Mouse (Mus musculus): ENCODE results near the gene Sema3f. TPM values are rescaled to one million over a fixed set of nuclear protein-coding genes. Genes with fewer than 3 reads are reported as not detected.

Sema3f gene
- total and polyA plus RNA-seq, 2 experiments from 2014 or later, result 8.7 to 81.3 TPM

DNA sequence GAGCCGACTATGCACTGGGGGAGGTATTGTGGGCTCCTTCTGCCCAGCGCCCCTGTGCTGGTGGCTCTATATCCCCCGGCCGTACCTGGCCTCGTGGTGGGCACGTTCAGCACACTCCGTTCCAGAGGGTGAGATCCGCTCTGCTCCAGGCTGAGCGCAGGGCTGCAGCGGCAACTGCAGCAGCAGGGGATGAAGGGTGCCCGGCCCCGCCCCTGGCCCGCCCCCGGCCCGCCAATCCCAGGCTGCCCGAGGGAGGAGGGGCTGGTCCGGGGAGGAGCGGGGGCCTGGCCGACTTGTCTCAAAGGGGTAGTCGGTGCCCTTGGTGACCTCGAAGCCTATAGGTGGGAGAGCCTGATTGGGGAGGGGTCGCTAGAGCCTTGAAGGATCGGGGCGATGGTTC, 43.1 kb downstream of the Sema3f start:
- ATAC-seq, result peak; percentile 87
- H3K4me1 ChIP-seq (ENCODE audit: insufficient read depth, low read length), result peaks cover 20% of the 10 kb centered on the region

DNA sequence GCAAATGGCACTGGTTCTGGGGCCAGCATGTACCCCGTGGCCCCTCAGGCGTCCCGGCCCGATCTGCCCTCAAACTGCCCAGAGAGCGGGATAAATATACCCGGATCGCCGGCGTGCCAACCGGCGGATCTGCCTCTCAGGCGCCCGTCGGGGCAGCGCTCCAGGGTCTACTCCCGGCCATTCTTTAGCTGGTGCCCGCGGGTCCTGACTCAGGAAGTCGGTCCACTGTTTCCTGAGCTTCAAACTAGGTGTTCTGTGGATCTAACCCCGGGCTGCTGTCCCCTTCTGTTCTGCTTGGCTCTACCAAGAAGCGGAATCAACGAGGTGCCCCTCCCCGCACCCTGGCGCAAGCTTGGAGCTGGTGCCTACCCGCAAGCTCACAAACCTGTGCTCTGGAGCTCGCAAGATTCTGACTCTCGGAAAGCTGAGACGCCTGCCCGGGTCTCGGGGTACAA, 43.5 kb downstream of the Sema3f start:
- Histone ChIP-seq H3K27me3 (ENCODE audit: insufficient read depth, low read length) (peaks cover 14% of the 10 kb centered on the region; the same call in 1 of the 2 replicates), H3K36me3 (ENCODE audit: insufficient read depth, low read length) (no peaks in the 10 kb centered on the region), H3K27ac (peak overlapping the region; percentile 81), H3K9me3 (ENCODE audit: low read length) (no peaks in the 10 kb centered on the region), H3K4me3 (ENCODE audit: low read length) (peak overlapping the region; percentile 43), H3K9ac (replicated peaks; ENCODE audit: low read length) (peak overlapping the region; percentile 60), H3K4me2 (ENCODE audit: low read depth, low read length) (peak overlapping the region; percentile 70), H3K4me1 (ENCODE audit: insufficient read depth, low read length) (peaks cover 20% of the 10 kb centered on the region)
- TF ChIP-seq CTCF (IDR thresholded peaks at IDR 0.05; ENCODE audit: low read depth), result no peak
- 2% methylated on average over 30 of the region's 30 CpGs for WGBS
- DNase-seq (ENCODE audit: low spot score) (peak; percentile 25), ATAC-seq (peak; percentile 25; the same call in 1 of the 2 replicates)

More for the DNA sequence above, 43.1 kb downstream of the Sema3f start:
- H3K9ac ChIP-seq (replicated peaks; ENCODE audit: low read length), result peak overlapping the region; percentile 60
- H3K4me3 ChIP-seq (ENCODE audit: low read length), result peak overlapping the region; percentile 43
- DNase-seq (ENCODE audit: low spot score), result peak; percentile 71
- H3K4me2 ChIP-seq (ENCODE audit: low read depth, low read length), result peak overlapping the region; percentile 70
- H3K27ac ChIP-seq, result peak overlapping the region; percentile 81
- H3K27me3 ChIP-seq (ENCODE audit: insufficient read depth, low read length), result peaks cover 14% of the 10 kb centered on the region; the same call in 1 of the 2 replicates
- no peak for TF ChIP-seq CTCF (IDR thresholded peaks at IDR 0.05; ENCODE audit: low read depth)
- under 1% methylated on average over 23 of the region's 24 CpGs for WGBS
- H3K9me3 ChIP-seq (ENCODE audit: low read length), result no peaks in the 10 kb centered on the region
- H3K36me3 ChIP-seq (ENCODE audit: insufficient read depth, low read length), result no peaks in the 10 kb centered on the region

DNA sequence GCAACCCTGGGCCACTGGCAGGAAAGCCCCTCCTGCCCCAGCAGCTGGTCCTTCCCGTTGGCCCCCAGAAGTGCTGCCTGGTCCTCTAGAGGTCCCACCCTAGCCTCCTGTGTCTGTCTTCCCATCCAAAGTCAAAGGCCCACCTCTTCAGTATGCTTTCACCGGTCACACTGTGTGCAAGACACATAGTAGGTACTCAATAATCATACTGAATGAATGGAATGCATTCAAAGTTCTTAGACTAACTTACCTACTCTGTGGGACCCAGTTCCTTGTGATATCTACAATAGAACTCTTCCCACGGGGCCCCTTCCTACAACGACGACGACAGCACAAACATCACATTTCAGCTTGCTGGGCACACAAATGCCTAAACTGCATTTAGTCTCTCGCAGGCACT, 45.0 kb downstream of the Sema3f start:
- Histone ChIP-seq H3K4me1 (ENCODE audit: insufficient read depth, low read length) (peaks cover 28% of the 10 kb centered on the region), H3K9me3 (ENCODE audit: low read length) (no peaks in the 10 kb centered on the region), H3K4me2 (ENCODE audit: low read depth, low read length) (peak overlapping the region; percentile 70), H3K36me3 (ENCODE audit: insufficient read depth, low read length) (no peaks in the 10 kb centered on the region), H3K4me3 (ENCODE audit: low read length) (peak overlapping the region; percentile 43), H3K27ac (0 out of 2 replicates have a peak overlapping the region, but pooled peaks have one; percentile 36), H3K9ac (replicated peaks; ENCODE audit: low read length) (no peak overlapping the region), H3K27me3 (ENCODE audit: insufficient read depth, low read length) (peaks cover 14% of the 10 kb centered on the region; the same call in 1 of the 2 replicates)
- WGBS, result 77% methylated on average over 7 of the region's 7 CpGs
- DNase-seq (ENCODE audit: low spot score), result no peak
- ATAC-seq, result no peak
- no peak for TF ChIP-seq CTCF (IDR thresholded peaks at IDR 0.05; ENCODE audit: low read depth)

DNA sequence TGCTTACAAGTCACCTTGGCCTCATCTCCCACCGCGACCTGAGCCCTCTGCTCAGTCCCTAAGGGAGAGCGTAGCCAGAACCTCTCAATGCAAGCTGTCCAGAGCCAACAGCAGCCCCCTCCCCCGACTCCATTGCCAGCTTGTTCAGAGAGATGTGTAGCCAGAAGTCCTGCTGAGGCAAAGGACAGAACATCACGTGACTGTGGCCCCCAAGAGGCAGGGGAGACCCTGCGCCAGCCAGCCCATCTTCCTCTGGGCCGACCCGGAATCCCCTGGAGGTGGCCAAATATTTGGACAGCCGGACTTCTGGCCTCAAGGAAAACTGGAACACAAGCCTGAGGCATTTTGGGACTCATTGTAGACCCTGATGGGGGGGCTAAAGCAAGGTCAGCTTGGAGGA, 46.8 kb downstream of the Sema3f start:
- no peak for TF ChIP-seq CTCF (IDR thresholded peaks at IDR 0.05; ENCODE audit: low read depth)
- H3K4me3 ChIP-seq (ENCODE audit: low read length), result no peak overlapping the region
- DNase-seq (ENCODE audit: low spot score), result peak; percentile 51
- peaks cover 14% of the 10 kb centered on the region; the same call in 1 of the 2 replicates for H3K27me3 ChIP-seq (ENCODE audit: insufficient read depth, low read length)
- H3K4me1 ChIP-seq (ENCODE audit: insufficient read depth, low read length), result peaks cover 34% of the 10 kb centered on the region
- peak overlapping the region; percentile 35 for H3K4me2 ChIP-seq (ENCODE audit: low read depth, low read length)
- H3K9me3 ChIP-seq (ENCODE audit: low read length), result no peaks in the 10 kb centered on the region
- ATAC-seq, result no peak
- 26% methylated on average over 9 of the region's 9 CpGs for WGBS
- H3K36me3 ChIP-seq (ENCODE audit: insufficient read depth, low read length), result no peaks in the 10 kb centered on the region
- no peak overlapping the region for H3K9ac ChIP-seq (replicated peaks; ENCODE audit: low read length)
- peak overlapping the region; percentile 60; the same call in 1 of the 2 replicates for H3K27ac ChIP-seq

DNA sequence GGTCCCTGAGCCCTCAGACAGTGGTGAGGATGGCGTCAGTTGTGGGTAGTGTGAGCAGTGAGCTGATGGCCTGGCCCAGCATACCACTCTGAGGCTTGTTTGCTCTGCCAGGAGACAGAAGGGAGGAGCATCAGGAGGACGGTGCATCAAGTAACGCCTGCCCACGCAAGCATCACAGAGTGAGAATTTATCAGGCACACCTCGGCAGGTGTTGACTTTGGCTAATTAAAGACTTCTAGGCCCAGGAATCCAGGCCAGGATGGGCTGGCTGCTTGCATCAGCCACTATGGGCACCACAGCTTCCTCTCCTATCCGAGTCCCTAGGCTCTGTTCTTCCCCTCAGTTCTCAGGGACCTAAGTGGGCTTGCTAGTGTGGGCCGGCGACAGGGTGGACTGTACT, 47.9 kb downstream of the Sema3f start:
- Histone ChIP-seq H3K4me3 (ENCODE audit: low read length) (no peak overlapping the region), H3K9me3 (ENCODE audit: low read length) (no peaks in the 10 kb centered on the region), H3K27me3 (ENCODE audit: insufficient read depth, low read length) (peaks cover 13% of the 10 kb centered on the region; the same call in 1 of the 2 replicates), H3K4me2 (ENCODE audit: low read depth, low read length) (no peak overlapping the region), H3K4me1 (ENCODE audit: insufficient read depth, low read length) (peaks cover 28% of the 10 kb centered on the region), H3K36me3 (ENCODE audit: insufficient read depth, low read length) (no peaks in the 10 kb centered on the region), H3K27ac (no peak overlapping the region), H3K9ac (replicated peaks; ENCODE audit: low read length) (no peak overlapping the region)
- TF ChIP-seq CTCF (IDR thresholded peaks at IDR 0.05; ENCODE audit: low read depth), result no peak
- no peak for ATAC-seq
- no peak for DNase-seq (ENCODE audit: low spot score)
- WGBS, result 84% methylated on average over 8 of the region's 8 CpGs

DNA sequence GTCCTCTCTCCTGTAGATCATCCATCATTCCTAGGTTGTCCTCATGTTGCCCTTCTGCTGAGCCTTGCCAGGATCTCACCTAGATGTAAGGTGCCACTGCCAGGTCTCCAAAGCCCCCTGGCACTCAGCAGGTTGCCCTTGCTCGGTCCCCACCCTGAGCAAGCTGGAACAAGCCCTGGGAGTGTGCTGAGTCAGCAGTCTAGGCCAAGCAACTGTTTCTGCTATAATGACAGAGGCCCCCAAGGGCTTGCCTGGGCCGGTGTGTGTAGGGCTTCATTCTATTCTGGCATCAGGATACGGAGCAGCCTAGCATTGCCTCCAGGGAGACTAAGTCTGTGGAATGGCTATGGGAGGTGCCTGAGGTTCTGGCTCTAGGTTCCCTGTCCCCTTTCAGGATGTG, 49.5 kb downstream of the Sema3f start:
- no peak for TF ChIP-seq CTCF (IDR thresholded peaks at IDR 0.05; ENCODE audit: low read depth)

DNA sequence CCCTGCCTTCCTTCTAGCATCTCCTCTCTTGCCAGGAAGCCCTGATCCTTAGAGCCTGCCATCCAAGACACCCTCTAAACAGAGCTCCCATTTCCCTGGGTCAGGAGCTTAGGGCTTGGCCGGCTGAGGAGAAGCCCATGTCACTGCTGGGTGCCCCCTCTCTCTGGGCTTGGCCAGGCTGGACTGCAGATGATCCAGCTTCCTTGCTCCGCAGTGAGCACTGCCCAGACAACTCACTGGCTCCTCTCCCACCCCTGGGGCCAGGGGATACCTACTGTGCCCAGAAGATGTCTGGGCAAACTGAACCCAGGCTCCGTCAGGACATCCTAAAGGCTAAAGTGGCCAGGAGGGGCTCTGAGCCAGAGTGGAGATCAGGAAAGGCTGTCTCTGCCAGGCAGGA, 50.3 kb downstream of the Sema3f start:
- TF ChIP-seq CTCF (IDR thresholded peaks at IDR 0.05; ENCODE audit: low read depth), result no peak

More for the DNA sequence above, 49.5 kb downstream of the Sema3f start:
- no peak for ATAC-seq
- DNase-seq (ENCODE audit: low spot score), result no peak
- Histone ChIP-seq H3K36me3 (ENCODE audit: insufficient read depth, low read length) (no peaks in the 10 kb centered on the region), H3K9me3 (ENCODE audit: low read length) (no peaks in the 10 kb centered on the region), H3K27ac (peak overlapping the region; percentile 81; the same call in 1 of the 2 replicates), H3K9ac (replicated peaks; ENCODE audit: low read length) (no peak overlapping the region), H3K4me1 (ENCODE audit: insufficient read depth, low read length) (peaks cover 27% of the 10 kb centered on the region; the same call in 1 of the 2 replicates), H3K4me3 (ENCODE audit: low read length) (no peak overlapping the region), H3K27me3 (ENCODE audit: insufficient read depth, low read length) (peaks cover 2% of the 10 kb centered on the region; the same call in 1 of the 2 replicates), H3K4me2 (ENCODE audit: low read depth, low read length) (no peak overlapping the region)
- 31% methylated on average over 3 of the region's 3 CpGs for WGBS

More for the DNA sequence above, 50.3 kb downstream of the Sema3f start:
- no peak overlapping the region for H3K4me3 ChIP-seq (ENCODE audit: low read length)
- H3K9me3 ChIP-seq (ENCODE audit: low read length), result no peaks in the 10 kb centered on the region
- H3K36me3 ChIP-seq (ENCODE audit: insufficient read depth, low read length), result no peaks in the 10 kb centered on the region
- 48% methylated on average over 3 of the region's 3 CpGs for WGBS
- peaks cover 27% of the 10 kb centered on the region; the same call in 1 of the 2 replicates for H3K4me1 ChIP-seq (ENCODE audit: insufficient read depth, low read length)
- H3K4me2 ChIP-seq (ENCODE audit: low read depth, low read length), result no peak overlapping the region
- ATAC-seq, result peak; percentile 46
- H3K27ac ChIP-seq, result peak overlapping the region; percentile 81
- H3K27me3 ChIP-seq (ENCODE audit: insufficient read depth, low read length), result no peaks in the 10 kb centered on the region
- peak; percentile 38 for DNase-seq (ENCODE audit: low spot score)
- H3K9ac ChIP-seq (replicated peaks; ENCODE audit: low read length), result peak overlapping the region; percentile 21; the same call in 1 of the 2 replicates

Measured in hindbrain, postnatal 0 days (tissue).